Mouse (Mus musculus) heart, embryonic 14.5 days (tissue): ENCODE measurements at regions not wholly inside any gene's neighbourhood (a gene's known extent, or its start where the extent isn't known, plus 50 kb on each side); places are given as distances from the start of the nearest gene placed in this dataset.

Source experiments
- ATAC-seq: fragments of 200-750 bp; cut with Nextera tagmentation; 2 replicates; pipeline ENCODE4 v1.8.0; 2017; ENCODE audit warnings: low read depth, moderate TSS enrichment; ENCODE audit not compliant: insufficient number of reproducible peaks, insufficient read depth, low FRiP score
- H3K27ac ChIP-seq, 2 experiments: fragments of 200-500 bp in 1 of 2; fragments of 300-500 bp in 1 of 2; sonication (generic) in 1 of 2; replicated peaks in 1 of 2; 2 replicates each; pipeline ENCODE4 v1.5.1; 2012 to 2014; ENCODE audit warnings: low read depth in 2 of 2, low read length in 2 of 2, control low read depth in 1 of 2, mild to moderate bottlenecking in 1 of 2, mixed read lengths in 1 of 2; ENCODE audit not compliant: control insufficient read depth in 1 of 2, insufficient read depth in 1 of 2
- H3K27me3 ChIP-seq: fragments of 300-500 bp; sonication (generic); 2 replicates; pipeline ENCODE4 v1.6.1; 2014; ENCODE audit warnings: mild to moderate bottlenecking, low read length, control low read depth; ENCODE audit not compliant: control insufficient read depth, insufficient read depth
- H3K36me3 ChIP-seq: fragments of 300-500 bp; sonication (generic); 2 replicates; pipeline ENCODE4 v1.6.1; 2014; ENCODE audit warnings: mild to moderate bottlenecking, control low read depth, low read length, mixed read lengths; ENCODE audit not compliant: control insufficient read depth, insufficient read depth
- H3K4me1 ChIP-seq, 2 experiments: fragments of 200-500 bp in 1 of 2; fragments of 300-500 bp in 1 of 2; sonication (generic) in 1 of 2; 2 replicates each; pipeline ENCODE4 v1.6.1; 2012 to 2014; ENCODE audit warnings: low read length in 2 of 2, control low read depth in 1 of 2, mixed read lengths in 1 of 2; ENCODE audit not compliant: control insufficient read depth in 2 of 2, insufficient read depth in 2 of 2
- H3K4me2 ChIP-seq: fragments of 300-500 bp; sonication (generic); 2 replicates; pipeline ENCODE4 v1.6.1; 2014; ENCODE audit warnings: mild to moderate bottlenecking, low read length
- H3K4me3 ChIP-seq, 2 experiments: fragments of 200-500 bp in 1 of 2; fragments of 300-500 bp in 1 of 2; sonication (generic) in 1 of 2; 2 replicates each; pipeline ENCODE4 v1.5.1; 2012 to 2014; ENCODE audit warnings: low read length in 2 of 2, mild to moderate bottlenecking in 2 of 2, control low read depth in 1 of 2, low read depth in 1 of 2, moderate library complexity in 1 of 2; ENCODE audit not compliant: control insufficient read depth in 1 of 2, insufficient read depth in 1 of 2
- H3K9ac ChIP-seq: fragments of 300-500 bp; sonication (generic); 2 replicates; pipeline ENCODE4 v1.6.1; 2014; ENCODE audit warnings: mild to moderate bottlenecking, low read length
- H3K9me3 ChIP-seq: fragments of 300-500 bp; sonication (generic); 2 replicates; pipeline ENCODE4 v1.6.1; 2016; ENCODE audit warnings: low read length, control low read depth; ENCODE audit not compliant: control insufficient read depth
- WGBS: fragments of 180-500 bp; shearing (Covaris S2); extraction: QIAGEN DNeasy Blood & Tissue Kit; methylation state at CpG from one replicate; pipeline ENCODE4 v1.1.7; 2014; 5-methylcytosine and 5-hydroxymethylcytosine counted together

DNA sequence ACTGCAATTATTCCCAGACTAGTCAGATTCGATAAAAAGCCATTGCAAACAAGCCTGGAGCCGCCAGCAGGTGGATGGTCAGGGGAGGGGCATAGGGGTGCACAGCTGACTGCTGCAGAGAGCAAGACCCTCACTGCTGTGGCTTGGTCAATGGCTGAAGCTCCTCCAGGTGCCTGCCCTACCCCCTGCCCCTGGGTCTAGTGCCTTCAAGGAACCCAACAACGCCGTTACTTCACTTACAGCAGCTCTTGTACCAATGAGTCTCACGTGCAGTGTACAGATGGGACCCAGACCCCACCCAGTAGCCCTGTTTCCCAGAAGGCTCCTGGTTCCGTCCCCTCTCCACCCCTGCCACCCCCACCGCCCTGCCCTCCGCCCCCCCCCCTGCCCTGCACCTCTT is 300.5 kb upstream of the Rpl38 start:
- Histone ChIP-seq H3K4me2 (no peak overlapping the region), H3K4me3 (no peak overlapping the region), H3K9ac (no peak overlapping the region), H3K36me3 (no peaks in the 10 kb centered on the region), H3K27me3 (no peaks in the 10 kb centered on the region), H3K4me1 (peaks cover 2% of the 10 kb centered on the region in 2 experiments; a peak in 2 of 4 replicates), H3K9me3 (no peaks in the 10 kb centered on the region), H3K27ac (no peak overlapping the region)
- no peak for ATAC-seq
- WGBS: 66% methylated on average over 8 of the region's 8 CpGs

DNA sequence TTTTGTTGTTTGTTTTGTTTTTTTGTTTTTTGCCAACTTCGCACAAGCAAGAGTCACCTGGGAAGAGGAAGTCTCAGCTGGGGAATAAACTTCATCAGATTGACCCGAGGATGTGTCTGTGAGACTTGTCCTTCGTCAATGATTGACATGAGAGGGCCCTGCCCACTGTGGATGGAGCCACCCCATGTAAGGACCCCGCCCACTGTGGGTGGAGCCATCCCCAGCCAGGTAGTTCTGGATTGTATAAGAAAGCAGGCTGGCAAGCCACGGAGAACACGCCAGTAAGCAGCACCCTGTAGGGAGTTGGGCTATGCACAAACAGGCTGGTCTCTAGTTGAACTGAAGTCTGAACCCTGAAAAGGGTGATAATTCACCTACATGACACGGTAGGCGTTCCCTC is 294.1 kb upstream of the Sdk2 start:
- no peak overlapping the region for H3K4me2 ChIP-seq
- 0 out of 2 replicates have a peak, but pooled peaks cover 6% of the 10 kb centered on the region for H3K9me3 ChIP-seq
- no peak overlapping the region for H3K9ac ChIP-seq
- H3K27ac ChIP-seq: no peak overlapping the region
- 79% methylated on average over 8 of the region's 8 CpGs for WGBS
- no peaks in the 10 kb centered on the region for H3K36me3 ChIP-seq
- ATAC-seq: no peak
- no peaks in the 10 kb centered on the region for H3K27me3 ChIP-seq
- no peaks in the 10 kb centered on the region for H3K4me1 ChIP-seq
- no peak overlapping the region for H3K4me3 ChIP-seq

DNA sequence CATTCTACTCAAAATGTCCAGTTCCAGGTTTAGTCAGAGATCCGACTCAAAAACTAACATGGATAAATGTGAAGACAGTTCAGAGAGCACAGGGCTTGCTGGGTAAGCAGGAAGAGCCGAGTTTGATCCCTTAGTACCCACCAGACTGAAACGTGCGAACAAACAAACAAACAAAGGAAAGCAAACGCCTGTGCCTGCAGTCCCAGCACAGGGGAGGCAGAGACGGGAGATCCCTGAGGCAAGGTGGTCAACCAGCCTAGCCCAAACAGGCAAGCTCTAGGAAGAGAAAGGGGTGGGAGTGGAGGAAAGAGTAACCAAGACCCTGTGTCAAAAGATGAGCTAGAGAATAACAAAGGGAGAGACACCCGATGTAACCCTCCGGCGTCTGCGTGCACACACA is 293.5 kb upstream of the Sdk2 start:
- Histone ChIP-seq H3K4me2 (no peak overlapping the region), H3K27ac (no peak overlapping the region), H3K27me3 (no peaks in the 10 kb centered on the region), H3K4me1 (no peaks in the 10 kb centered on the region), H3K9me3 (0 out of 2 replicates have a peak, but pooled peaks cover 6% of the 10 kb centered on the region), H3K4me3 (no peak overlapping the region), H3K36me3 (no peaks in the 10 kb centered on the region), H3K9ac (no peak overlapping the region)
- ATAC-seq: no peak
- 82% methylated on average over 10 of the region's 10 CpGs for WGBS

DNA sequence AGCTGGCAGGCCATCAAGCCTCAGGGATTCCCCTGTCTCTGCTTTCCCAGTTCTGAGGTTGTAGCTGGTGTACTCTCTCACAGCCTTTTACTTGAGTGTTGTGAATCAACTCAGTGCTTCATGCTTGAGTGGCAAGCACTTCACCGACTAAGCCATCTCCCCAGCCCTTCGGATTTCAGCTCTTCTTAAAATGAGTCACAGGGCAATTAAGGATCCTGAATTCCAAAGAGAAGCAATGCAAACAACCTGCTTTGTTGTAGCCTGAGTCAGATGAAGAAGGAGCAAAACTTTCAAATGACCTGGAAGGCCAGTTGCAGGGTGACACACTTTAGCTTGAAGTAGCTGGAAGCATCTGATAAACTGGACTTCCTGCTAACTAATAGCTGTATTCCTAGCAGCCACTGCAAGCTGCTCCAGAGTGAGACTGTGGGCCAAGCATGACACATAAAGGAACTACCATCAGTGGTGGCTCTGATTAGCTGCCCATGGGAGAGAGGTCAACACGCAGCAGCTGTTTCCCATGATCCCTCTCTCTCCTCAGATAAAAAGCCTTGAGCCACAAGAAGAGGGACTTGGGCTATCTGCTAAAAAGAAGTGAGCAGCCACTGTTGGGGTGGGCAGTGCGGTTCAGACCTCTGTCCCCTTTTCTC is 285.4 kb upstream of the Sdk2 start:
- Histone ChIP-seq H3K4me1 (no peaks in the 10 kb centered on the region), H3K4me2 (no peak overlapping the region), H3K4me3 (no peak overlapping the region), H3K9me3 (no peaks in the 10 kb centered on the region), H3K27me3 (no peaks in the 10 kb centered on the region), H3K27ac (peak overlapping the region; percentile 14 to 22; a peak in 1 of 4 replicates), H3K36me3 (no peaks in the 10 kb centered on the region), H3K9ac (no peak overlapping the region)
- 33% methylated on average over 4 of the region's 4 CpGs for WGBS
- ATAC-seq: no peak

DNA sequence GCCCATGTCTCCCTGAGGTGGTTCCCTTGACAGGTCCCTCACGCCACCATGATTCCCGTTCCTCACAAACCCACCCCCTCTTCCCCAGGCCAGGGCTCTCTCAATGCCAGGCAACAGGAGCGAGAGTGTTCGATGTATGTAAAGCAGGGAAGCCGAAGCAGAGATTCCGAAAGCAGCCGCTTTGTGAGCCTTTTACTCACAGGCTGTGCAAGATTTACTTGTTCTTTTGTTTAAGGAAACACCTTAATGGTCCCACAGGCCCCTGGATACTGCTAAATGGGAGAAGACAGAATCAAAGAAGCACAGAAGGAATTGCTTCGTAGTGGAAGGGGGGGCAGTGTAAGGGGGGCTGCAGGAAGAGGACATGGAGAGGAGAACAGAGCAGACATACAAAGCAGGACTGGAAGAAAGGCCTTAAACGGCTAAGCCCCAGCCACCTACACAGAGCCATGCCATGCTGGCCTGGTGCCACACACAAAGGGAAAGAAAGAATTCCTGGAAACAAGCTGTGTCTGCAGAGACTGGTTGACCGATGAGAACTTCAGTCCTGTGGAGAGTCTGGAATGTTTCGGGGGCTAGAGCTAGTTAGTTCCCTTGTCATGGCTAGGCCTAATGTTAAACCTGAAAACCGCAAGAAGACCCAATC is 270.1 kb upstream of the Sdk2 start:
- Histone ChIP-seq H3K9ac (no peak overlapping the region), H3K27ac (no peak overlapping the region), H3K4me1 (0 out of 4 replicates have a peak, but pooled peaks cover 0 to 2% of the 10 kb centered on the region in 2 experiments), H3K4me2 (no peak overlapping the region), H3K27me3 (no peaks in the 10 kb centered on the region), H3K9me3 (no peaks in the 10 kb centered on the region), H3K36me3 (no peaks in the 10 kb centered on the region), H3K4me3 (no peak overlapping the region)
- WGBS: 73% methylated on average over 12 of the region's 12 CpGs
- no peak for ATAC-seq

DNA sequence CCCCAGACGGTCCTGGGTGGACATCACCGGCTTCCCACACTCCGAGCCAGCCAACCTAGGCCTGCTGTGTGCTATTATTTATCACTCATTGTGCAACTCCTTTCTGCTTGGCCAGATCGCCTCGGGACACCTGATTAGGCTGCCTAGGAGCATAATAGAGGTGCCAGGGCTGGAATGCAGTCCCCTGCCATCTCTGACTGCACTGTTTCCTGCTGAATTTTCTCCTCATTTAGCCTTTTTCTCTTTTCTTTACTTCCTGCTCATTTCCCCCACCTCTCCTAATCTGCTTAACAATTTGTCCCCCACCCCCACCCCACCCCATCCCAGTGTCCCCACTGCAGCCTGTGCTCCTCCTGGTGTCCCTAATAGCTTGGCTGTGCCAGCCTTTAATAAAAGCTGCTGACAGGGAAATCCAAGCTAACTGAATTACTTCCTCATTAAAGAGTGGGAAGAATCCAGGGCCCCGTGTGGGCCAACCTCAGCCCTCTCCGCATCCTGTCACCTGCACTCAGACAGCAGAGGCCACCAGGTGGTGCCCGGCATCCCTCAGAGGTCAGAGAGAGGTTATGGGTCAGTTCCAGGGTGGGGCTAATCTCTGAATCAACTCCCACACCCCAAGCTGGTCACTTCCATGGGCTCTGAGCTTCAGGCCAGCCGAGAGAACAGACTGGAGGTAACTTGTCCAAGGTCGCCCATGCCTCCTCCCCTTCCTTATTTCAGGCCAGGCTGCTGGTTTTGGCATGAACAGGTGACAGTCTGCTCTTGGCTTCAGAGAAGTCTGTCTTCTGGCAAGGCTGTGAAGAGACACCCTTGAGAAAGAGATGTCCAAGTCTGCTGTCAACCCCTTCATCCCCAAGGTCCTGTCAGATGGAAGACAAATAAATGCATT is 269.3 kb upstream of the Sdk2 start:
- no peaks in the 10 kb centered on the region for H3K9me3 ChIP-seq
- no peak overlapping the region for H3K27ac ChIP-seq
- H3K36me3 ChIP-seq: no peaks in the 10 kb centered on the region
- no peak overlapping the region for H3K4me2 ChIP-seq
- H3K4me3 ChIP-seq: no peak overlapping the region
- 53% methylated on average over 10 of the region's 10 CpGs for WGBS
- no peaks in the 10 kb centered on the region for H3K27me3 ChIP-seq
- ATAC-seq: no peak
- no peak overlapping the region for H3K9ac ChIP-seq
- 0 out of 4 replicates have a peak, but pooled peaks cover 0 to 2% of the 10 kb centered on the region in 2 experiments for H3K4me1 ChIP-seq

DNA sequence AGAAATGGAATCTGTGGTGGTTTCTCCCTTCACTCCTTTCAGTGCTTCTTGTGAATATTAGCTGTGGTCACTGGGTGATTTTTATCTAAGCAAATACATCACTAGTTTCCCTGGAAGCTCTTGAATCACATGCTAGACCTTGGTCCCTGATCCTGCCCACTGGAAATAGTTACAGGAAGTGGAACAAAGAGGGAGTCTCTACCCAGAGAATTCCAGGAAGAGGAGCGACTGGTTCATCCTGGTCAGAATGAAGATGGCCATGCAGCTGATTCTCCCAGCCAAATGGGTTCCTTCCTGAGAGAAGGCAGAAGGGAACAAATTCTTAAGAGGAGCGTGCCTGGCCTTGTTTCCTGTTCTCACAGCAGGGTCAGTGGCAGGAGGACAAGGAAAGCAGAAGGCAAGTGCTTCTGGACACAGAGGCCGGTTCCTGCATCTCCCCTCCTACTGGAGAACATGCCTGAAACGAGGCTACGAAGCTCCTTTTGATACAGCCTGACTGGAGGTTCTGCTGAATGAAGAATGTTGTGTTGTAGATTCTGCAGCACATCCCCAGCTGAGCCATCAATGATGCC is 264.8 kb upstream of the Sdk2 start:
- Histone ChIP-seq H3K9me3 (no peaks in the 10 kb centered on the region), H3K27ac (peak overlapping the region; percentile 36 to 48), H3K9ac (no peak overlapping the region), H3K27me3 (no peaks in the 10 kb centered on the region), H3K4me2 (no peak overlapping the region), H3K4me1 (0 out of 4 replicates have a peak, but pooled peaks cover 0 to 2% of the 10 kb centered on the region in 2 experiments), H3K4me3 (no peak overlapping the region), H3K36me3 (no peaks in the 10 kb centered on the region)
- no peak for ATAC-seq
- 51% methylated on average over 5 of the region's 5 CpGs for WGBS
